Mouse (Mus musculus) lung, adult 2 months (tissue): ENCODE results near the gene Pth2r. TPM values are rescaled to one million over a fixed set of nuclear protein-coding genes. Genes with fewer than 3 reads are reported as not detected.

Experiments used
- DNase-seq: peaks from one replicate; pipeline ENCODE4 v3.0.0; 2022
- H3K4me1 ChIP-seq: fragments of 200-500 bp; 2 replicates; pipeline ENCODE4 v1.6.1; 2011; ENCODE audit warnings: low read length; ENCODE audit not compliant: control insufficient read depth, insufficient read depth
- H3K4me3 ChIP-seq: fragments of 200-500 bp; replicated peaks from 2 replicates; pipeline ENCODE3; 2011; ENCODE audit warnings: low read depth, mild to moderate bottlenecking, control low read depth, low read length; ENCODE audit errors: extremely low read depth
- CTCF ChIP-seq: fragments of 200-500 bp; IDR thresholded peaks from 2 replicates; pipeline ENCODE4 v1.5.1; 2011; ENCODE audit warnings: mild to moderate bottlenecking, low read length, control low read depth; ENCODE audit not compliant: insufficient read depth
- POLR2A ChIP-seq: fragments of 200-500 bp; IDR thresholded peaks from 2 replicates; pipeline ENCODE4 v1.6.1; 2011; ENCODE audit warnings: low read depth, mild to moderate bottlenecking, control low read depth, low read length, borderline replicate concordance; ENCODE audit errors: extremely low read depth
- WGBS: fragments of 180-500 bp; shearing (Covaris S2); methylation state at CpG from one replicate; pipeline ENCODE4 v1.1.7; 2018; 5-methylcytosine and 5-hydroxymethylcytosine counted together
- polyA plus RNA-seq: library from polyadenylated mRNA; depleted of rRNA; stranded (reverse); fragments of >200 nt; gene quantifications from 2 replicates; pipeline ENCODE4 v1.2.3, GENCODE M21; 2012

The Pth2r gene
- polyA plus RNA-seq, 1 experiment = not detected

- H3K4me3 ChIP-seq = no peak overlapping the region
- no peak for TF ChIP-seq POLR2A
- no peak for TF ChIP-seq CTCF
- DNase-seq = no peak
- no peaks in the 10 kb centered on the region for H3K4me1 ChIP-seq
- WGBS = 62% methylated on average over 13 of the region's 13 CpGs
Measured at GRCm38 (mm10) chr1:65314054-65315021, 32.5 kb downstream of the Pth2r start.

GRCm38 (mm10) chr1:65315022-65315407, 33.2 kb downstream of the Pth2r start:
- TF ChIP-seq POLR2A (no peak), CTCF (no peak)

GRCm38 (mm10) chr1:65334026-65334425, 52.2 kb downstream of the Pth2r start:
- no peak for DNase-seq
- no peak overlapping the region for H3K4me3 ChIP-seq
- H3K4me1 ChIP-seq = no peaks in the 10 kb centered on the region
- TF ChIP-seq POLR2A (no peak), CTCF (no peak)
- WGBS = 83% methylated on average over 5 of the region's 5 CpGs

More at GRCm38 (mm10) chr1:65315022-65315407, 33.2 kb downstream of the Pth2r start:
- WGBS = 78% methylated on average over 8 of the region's 8 CpGs
- no peaks in the 10 kb centered on the region for H3K4me1 ChIP-seq
- DNase-seq = no peak
- no peak overlapping the region for H3K4me3 ChIP-seq

GRCm38 (mm10) chr1:65337768-65338167, 55.9 kb downstream of the Pth2r start:
- no peak for TF ChIP-seq POLR2A
- no peak for TF ChIP-seq CTCF
- WGBS = 68% methylated on average over 2 of the region's 2 CpGs
- no peak for DNase-seq

GRCm38 (mm10) chr1:65340240-65340639, 58.4 kb downstream of the Pth2r start:
- WGBS = 52% methylated on average over 2 of the region's 2 CpGs
- DNase-seq = no peak
- TF ChIP-seq CTCF = no peak
- TF ChIP-seq POLR2A = no peak
- Histone ChIP-seq H3K4me3 (no peak overlapping the region), H3K4me1 (no peaks in the 10 kb centered on the region)

More at GRCm38 (mm10) chr1:65337768-65338167, 55.9 kb downstream of the Pth2r start:
- no peaks in the 10 kb centered on the region for H3K4me1 ChIP-seq
- H3K4me3 ChIP-seq = no peak overlapping the region

- Histone ChIP-seq H3K4me1 (no peaks in the 10 kb centered on the region), H3K4me3 (no peak overlapping the region)
- TF ChIP-seq POLR2A (no peak), CTCF (no peak)
- WGBS = 62% methylated on average over 2 of the region's 2 CpGs
- no peak for DNase-seq
Measured at GRCm38 (mm10) chr1:65352979-65353378, 71.1 kb downstream of the Pth2r start.

GRCm38 (mm10) chr1:65354153-65354552, 72.3 kb downstream of the Pth2r start:
- no peak for TF ChIP-seq POLR2A
- TF ChIP-seq CTCF = no peak
- Histone ChIP-seq H3K4me3 (no peak overlapping the region), H3K4me1 (no peaks in the 10 kb centered on the region)
- DNase-seq = no peak

- no peak for TF ChIP-seq POLR2A
- peak; percentile 51; the same call in 1 of the 2 replicates for TF ChIP-seq CTCF
- peak; percentile 35 for DNase-seq
- Histone ChIP-seq H3K4me3 (no peak overlapping the region), H3K4me1 (no peaks in the 10 kb centered on the region)
- 31% methylated on average over 15 of the region's 15 CpGs for WGBS
Measured at GRCm38 (mm10) chr1:65388328-65388727, 106.5 kb downstream of the Pth2r start.

- TF ChIP-seq POLR2A (no peak), CTCF (no peak)
- no peaks in the 10 kb centered on the region for H3K4me1 ChIP-seq
- no peak overlapping the region for H3K4me3 ChIP-seq
- DNase-seq = no peak
- WGBS = 88% methylated on average over 15 of the region's 15 CpGs
Measured at GRCm38 (mm10) chr1:65389621-65390020, 107.8 kb downstream of the Pth2r start.

- no peak for TF ChIP-seq POLR2A
- TF ChIP-seq CTCF = no peak
Measured at GRCm38 (mm10) chr1:65407441-65407840, 125.6 kb downstream of the Pth2r start.

More at GRCm38 (mm10) chr1:65407441-65407840, 125.6 kb downstream of the Pth2r start:
- Histone ChIP-seq H3K4me1 (no peaks in the 10 kb centered on the region), H3K4me3 (no peak overlapping the region)
- no peak for DNase-seq
- 60% methylated on average over 5 of the region's 5 CpGs for WGBS
